Mouse (Mus musculus) kidney, embryonic 16.5 days (tissue): ENCODE results near the gene Trim12c. TPM values are rescaled to one million over a fixed set of nuclear protein-coding genes. Genes with fewer than 3 reads are reported as not detected.
"Not testable (repeated sequence)": the region's sequence is repeated elsewhere in the genome, so short reads cannot be mapped to it uniquely, and the experiment has no call there.

Experiments
- ATAC-seq: fragments of 200-750 bp; cut with Nextera tagmentation; 2 replicates; pipeline ENCODE4 v1.8.0; 2017; ENCODE audit warnings: moderate TSS enrichment; ENCODE audit not compliant: low FRiP score, low TSS enrichment
- H3K27ac ChIP-seq: fragments of 300-500 bp; sonication (generic); 2 replicates; pipeline ENCODE4 v1.5.1; 2014; ENCODE audit warnings: low read length
- H3K27me3 ChIP-seq: fragments of 300-500 bp; sonication (generic); 2 replicates; pipeline ENCODE4 v1.6.1; 2014; ENCODE audit warnings: low read length, control low read depth, mixed read lengths; ENCODE audit not compliant: insufficient read depth
- H3K36me3 ChIP-seq: fragments of 300-500 bp; sonication (generic); 2 replicates; pipeline ENCODE4 v1.6.1; 2014; ENCODE audit warnings: low read length, control low read depth, mixed read lengths; ENCODE audit not compliant: insufficient read depth
- H3K4me1 ChIP-seq: fragments of 300-500 bp; sonication (generic); 2 replicates; pipeline ENCODE4 v1.6.1; 2014; ENCODE audit warnings: low read length, control low read depth, mixed read lengths; ENCODE audit not compliant: insufficient read depth
- H3K4me2 ChIP-seq: fragments of 300-500 bp; sonication (generic); replicated peaks from 2 replicates; pipeline ENCODE4 v1.6.1; 2014; ENCODE audit warnings: low read depth, low read length
- H3K4me3 ChIP-seq: fragments of 300-500 bp; sonication (generic); 2 replicates; pipeline ENCODE4 v1.5.1; 2014; ENCODE audit warnings: mild to moderate bottlenecking, low read length
- H3K9ac ChIP-seq: fragments of 300-500 bp; sonication (generic); replicated peaks from 2 replicates; pipeline ENCODE4 v1.6.1; 2014; ENCODE audit warnings: low read length
- H3K9me3 ChIP-seq: fragments of 300-500 bp; sonication (generic); 2 replicates; pipeline ENCODE4 v1.6.1; 2016; ENCODE audit warnings: low read length, control low read depth
- WGBS: fragments of 180-500 bp; shearing (Covaris S2); extraction: QIAGEN DNeasy Blood & Tissue Kit; methylation state at CpG from one replicate; pipeline ENCODE4 v1.1.7; 2014; 5-methylcytosine and 5-hydroxymethylcytosine counted together
- polyA plus RNA-seq: library from polyadenylated mRNA; unstranded; fragments of >200 nt; fragmentation: Nextera tagmentation; extraction: Ambion mirVana; gene quantifications from 2 replicates; pipeline ENCODE4 v1.2.1, GENCODE M21; 2015

The Trim12c gene
- polyA plus RNA-seq = 2.8 and 3.0 TPM in 2 replicates

DNA sequence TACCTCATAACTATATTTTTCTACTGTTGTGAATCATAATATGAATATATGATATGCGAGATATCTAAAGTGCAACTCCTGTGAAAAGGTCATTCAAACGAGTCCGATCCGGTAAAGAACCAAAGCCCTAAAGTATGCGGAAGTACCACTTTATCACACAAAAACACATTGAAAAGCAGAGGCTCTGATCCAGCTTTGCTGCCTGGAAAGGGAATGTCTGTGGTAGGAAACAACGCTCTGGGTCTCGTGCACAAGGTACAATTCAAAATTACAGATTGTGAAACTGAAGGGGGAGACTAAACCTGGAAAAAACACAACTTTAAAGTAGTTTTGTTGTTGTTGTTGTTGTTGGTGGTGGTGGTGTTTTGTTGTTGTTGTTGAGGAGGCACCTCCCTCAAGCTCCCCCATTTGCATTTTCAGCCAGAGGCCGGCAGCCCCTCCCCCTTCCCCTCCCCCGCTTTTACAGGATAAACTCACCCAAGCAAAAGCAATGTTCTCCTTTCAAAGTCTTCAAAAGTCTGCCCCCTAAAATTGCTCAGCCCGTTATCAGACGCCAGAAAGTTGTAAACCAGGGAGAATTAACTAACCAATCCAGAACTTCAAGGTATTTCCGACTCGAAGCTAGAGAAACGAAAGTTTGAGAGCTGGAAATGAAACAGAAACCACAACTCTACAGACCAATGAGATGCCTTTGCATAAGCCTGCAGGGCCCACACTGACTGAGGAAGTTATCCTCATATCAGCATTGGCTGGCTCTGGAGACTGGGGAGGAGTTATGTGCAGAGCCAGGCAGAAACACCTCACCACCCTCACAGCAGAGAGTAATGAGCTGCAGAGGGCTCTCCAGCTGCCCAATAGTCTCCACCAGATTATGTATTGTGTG is at the start of gene Trim12c:
Trim12c (minus strand) TSS at position 646 of the 883 bp plus-strand sequence.
- H3K4me3 ChIP-seq = peak within 1 kb of the TSS; percentile 57
- H3K27ac ChIP-seq = peak within 1 kb of the TSS; percentile 68
- H3K9ac ChIP-seq = peak within 1 kb of the TSS; percentile 50
- no peaks in the 10 kb centered on the region for H3K36me3 ChIP-seq
- ATAC-seq = peak; percentile 100
- peak within 1 kb of the TSS; percentile 65 for H3K4me2 ChIP-seq
- no peaks in the 10 kb centered on the region for H3K9me3 ChIP-seq
- H3K27me3 ChIP-seq = no peaks in the 10 kb centered on the region
- 4% methylated on average over 14 of the region's 14 CpGs for WGBS
- peaks cover 8% of the 10 kb centered on the region; the same call in 1 of the 2 replicates for H3K4me1 ChIP-seq

DNA sequence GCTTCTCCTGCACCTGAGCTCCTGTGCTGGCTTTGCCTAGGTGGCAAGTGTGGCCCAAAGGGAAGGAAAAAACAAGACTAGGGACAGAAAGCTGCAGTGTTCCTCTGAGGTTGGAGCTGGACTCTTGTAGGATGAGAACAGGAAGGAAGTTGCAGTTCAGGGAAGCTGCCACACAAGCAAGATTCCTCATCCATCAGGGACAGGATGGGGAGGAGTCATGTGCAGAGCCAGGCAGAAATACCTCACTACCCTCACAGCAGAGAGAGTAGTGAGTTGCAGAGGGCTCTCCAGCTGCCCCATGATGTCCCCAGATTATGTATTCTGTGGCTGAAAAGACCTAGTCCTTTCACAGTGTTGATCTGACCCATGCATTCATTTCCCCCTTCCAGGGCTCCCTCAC is 48.0 kb upstream of the Trim12c start:
- Histone ChIP-seq H3K4me1 (no peaks in the 10 kb centered on the region), H3K4me2 (no peak overlapping the region), H3K27me3 (no peaks in the 10 kb centered on the region), H3K36me3 (no peaks in the 10 kb centered on the region), H3K9ac (no peak overlapping the region), H3K27ac (no peak overlapping the region), H3K4me3 (no peak overlapping the region), H3K9me3 (no peaks in the 10 kb centered on the region)
- peak; percentile 46; the same call in 1 of the 2 replicates for ATAC-seq

DNA sequence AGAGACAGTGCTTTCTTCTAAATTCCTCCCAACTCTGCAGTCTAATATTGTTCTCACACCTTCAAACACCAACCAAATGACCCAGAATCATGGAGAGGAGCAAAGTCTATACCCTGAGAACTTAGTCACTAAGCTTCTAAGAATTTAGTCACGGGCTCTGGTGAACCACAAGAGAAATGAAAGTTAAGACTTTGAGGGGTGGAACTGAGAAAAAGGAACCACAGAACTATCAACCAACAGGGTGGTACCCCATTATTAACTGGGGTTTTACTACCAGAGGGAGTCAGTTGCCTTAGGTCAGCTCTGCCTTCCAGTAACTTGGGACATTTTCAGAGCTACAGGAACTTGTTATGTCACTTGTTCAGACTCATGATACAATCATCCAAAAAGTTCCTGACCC is 47.5 kb upstream of the Trim12c start, which contains the start of gene Trim30c:
Trim30c (minus strand) TSS at position 140 of the 400 bp plus-strand sequence.
- no peak for ATAC-seq
- no peak within 1 kb of the TSS for H3K4me2 ChIP-seq
- no peak within 1 kb of the TSS for H3K4me3 ChIP-seq
- 91% methylated on average over 1 of the region's 1 CpGs for WGBS
- no peaks in the 10 kb centered on the region for H3K4me1 ChIP-seq
- no peak within 1 kb of the TSS for H3K9ac ChIP-seq
- H3K27me3 ChIP-seq = no peaks in the 10 kb centered on the region
- H3K9me3 ChIP-seq = no peaks in the 10 kb centered on the region
- H3K27ac ChIP-seq = no peak within 1 kb of the TSS
- no peaks in the 10 kb centered on the region for H3K36me3 ChIP-seq

DNA sequence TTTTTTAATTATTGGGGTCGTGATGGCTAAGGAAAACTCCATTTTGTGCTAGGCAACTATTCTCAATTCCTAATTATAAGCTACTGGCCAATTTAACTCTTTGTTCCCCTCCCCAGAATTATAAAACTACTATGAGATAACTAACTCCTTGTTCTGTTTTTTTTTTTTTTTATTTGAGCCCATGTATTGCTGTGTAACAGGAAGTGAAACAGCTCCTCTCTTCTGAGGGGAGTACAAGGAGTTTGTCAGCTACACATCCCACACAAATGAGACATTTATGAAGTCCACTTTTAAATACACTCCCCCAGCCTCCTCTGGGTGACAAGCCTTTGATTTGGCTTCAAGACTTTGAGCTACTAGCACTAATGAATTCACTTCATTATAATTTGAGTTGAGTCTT is 45.3 kb upstream of the Trim12c start:
- no peaks in the 10 kb centered on the region for H3K36me3 ChIP-seq
- WGBS = 97% methylated on average over 1 of the region's 1 CpGs
- no peak for ATAC-seq
- H3K4me3 ChIP-seq = no peak overlapping the region
- H3K27me3 ChIP-seq = no peaks in the 10 kb centered on the region
- no peaks in the 10 kb centered on the region for H3K4me1 ChIP-seq
- no peak overlapping the region for H3K27ac ChIP-seq
- no peak overlapping the region for H3K9ac ChIP-seq
- H3K9me3 ChIP-seq = no peaks in the 10 kb centered on the region
- H3K4me2 ChIP-seq = no peak overlapping the region

- no peaks in the 10 kb centered on the region for H3K4me1 ChIP-seq
- H3K4me2 ChIP-seq = no peak within 1 kb of the TSS
- no peak within 1 kb of the TSS for H3K27ac ChIP-seq
- no peak for ATAC-seq
- H3K27me3 ChIP-seq = no peaks in the 10 kb centered on the region
- WGBS = 77% methylated on average over 1 of the region's 1 CpGs
- H3K9ac ChIP-seq = no peak within 1 kb of the TSS
- no peaks in the 10 kb centered on the region for H3K36me3 ChIP-seq
- H3K9me3 ChIP-seq = no peaks in the 10 kb centered on the region
- H3K4me3 ChIP-seq = no peak within 1 kb of the TSS
Measured at GRCm38 (mm10) chr7:104369736-104370414, 16.7 kb upstream of the Trim12c start, which contains the start of gene Trim30b. Trim30b (minus strand) TSS chr7:104369884.

- Histone ChIP-seq H3K4me3 (no peak overlapping the region), H3K4me2 (no peak overlapping the region), H3K9ac (no peak overlapping the region), H3K9me3 (no peaks in the 10 kb centered on the region), H3K27me3 (no peaks in the 10 kb centered on the region), H3K36me3 (no peaks in the 10 kb centered on the region), H3K27ac (no peak overlapping the region), H3K4me1 (no peaks in the 10 kb centered on the region)
- no peak for ATAC-seq
Measured at GRCm38 (mm10) chr7:104366339-104366738, 13.2 kb upstream of the Trim12c start.

- no peak; the same call in 1 of the 2 replicates for ATAC-seq
- no peaks in the 10 kb centered on the region for H3K27me3 ChIP-seq
- H3K4me1 ChIP-seq = peaks cover 8% of the 10 kb centered on the region; the same call in 1 of the 2 replicates
- peak overlapping the region; percentile 65; the same call in 1 of the 2 replicates for H3K4me2 ChIP-seq
- H3K27ac ChIP-seq = 0 out of 2 replicates have a peak overlapping the region, but pooled peaks have one; percentile 38
- 74% methylated on average over 2 of the region's 2 CpGs for WGBS
- H3K36me3 ChIP-seq = no peaks in the 10 kb centered on the region
- no peak overlapping the region for H3K9ac ChIP-seq
- peak overlapping the region; percentile 57 for H3K4me3 ChIP-seq
- no peaks in the 10 kb centered on the region for H3K9me3 ChIP-seq
Measured at GRCm38 (mm10) chr7:104353600-104353967, 422 bp upstream of the Trim12c start.

- ATAC-seq = not testable (repeated sequence)
Measured at GRCm38 (mm10) chr7:104348043-104348442, 5.1 kb downstream of the Trim12c start.

GRCm38 (mm10) chr7:104340744-104341143 is 12.4 kb downstream of the Trim12c start:
- not testable (repeated sequence) for H3K27me3 ChIP-seq, ATAC-seq, H3K36me3 ChIP-seq, H3K4me3 ChIP-seq, H3K9me3 ChIP-seq, H3K9ac ChIP-seq, H3K4me2 ChIP-seq, H3K27ac ChIP-seq, H3K4me1 ChIP-seq
- WGBS = 89% methylated on average over 2 of the region's 4 CpGs

More at GRCm38 (mm10) chr7:104348043-104348442, 5.1 kb downstream of the Trim12c start:
- not testable (repeated sequence) for H3K9ac ChIP-seq, H3K4me2 ChIP-seq, H3K36me3 ChIP-seq, H3K4me1 ChIP-seq, H3K4me3 ChIP-seq, H3K27me3 ChIP-seq, H3K27ac ChIP-seq, H3K9me3 ChIP-seq
- WGBS = 94% methylated on average over 4 of the region's 4 CpGs
